Mouse (Mus musculus) limb, embryonic 14.5 days (tissue): ENCODE measurements at regions not wholly inside any gene's neighbourhood (a gene's known extent, or its start where the extent isn't known, plus 50 kb on each side); places are given as distances from the start of the nearest gene placed in this dataset.

Experiments
- ATAC-seq: fragments of 200-750 bp; cut with Nextera tagmentation; 2 replicates; pipeline ENCODE4 v1.8.0; 2017; ENCODE audit warnings: low read depth, moderate number of reproducible peaks, moderate TSS enrichment; ENCODE audit not compliant: low FRiP score
- DNase-seq: peaks from one replicate; pipeline ENCODE4 v3.0.0-alpha.2; 2015; ENCODE audit warnings: low spot score
- H3K27ac ChIP-seq: fragments of 300-500 bp; sonication (generic); replicated peaks from 2 replicates; pipeline ENCODE4 v1.5.1; 2014; ENCODE audit warnings: low read depth, mild to moderate bottlenecking, low read length, moderate library complexity, mixed read lengths
- H3K27me3 ChIP-seq: fragments of 300-500 bp; sonication (generic); 2 replicates; pipeline ENCODE4 v1.6.1; 2014; ENCODE audit warnings: low read length, mixed read lengths; ENCODE audit not compliant: control insufficient read depth, insufficient read depth
- H3K36me3 ChIP-seq: fragments of 300-500 bp; sonication (generic); 2 replicates; pipeline ENCODE4 v1.6.1; 2014; ENCODE audit warnings: mild to moderate bottlenecking, low read length, moderate library complexity, mixed read lengths; ENCODE audit not compliant: control insufficient read depth, insufficient read depth
- H3K4me1 ChIP-seq: fragments of 300-500 bp; sonication (generic); 2 replicates; pipeline ENCODE4 v1.6.1; 2014; ENCODE audit warnings: antibody characterized with exemption, low read length, mixed read lengths; ENCODE audit not compliant: control insufficient read depth, insufficient read depth
- H3K4me2 ChIP-seq: fragments of 300-500 bp; sonication (generic); replicated peaks from 2 replicates; pipeline ENCODE4 v1.6.1; 2014; ENCODE audit warnings: low read depth, mild to moderate bottlenecking, low read length, moderate library complexity; ENCODE audit not compliant: severe bottlenecking
- H3K4me3 ChIP-seq: fragments of 300-500 bp; sonication (generic); replicated peaks from 2 replicates; pipeline ENCODE4 v1.5.1; 2014; ENCODE audit warnings: low read length
- H3K9ac ChIP-seq: fragments of 300-500 bp; sonication (generic); 2 replicates; pipeline ENCODE4 v1.6.1; 2014; ENCODE audit warnings: mild to moderate bottlenecking, low read depth, low read length, moderate library complexity; ENCODE audit not compliant: severe bottlenecking
- H3K9me3 ChIP-seq: fragments of 300-500 bp; sonication (generic); 2 replicates; pipeline ENCODE4 v1.6.1; 2016; ENCODE audit warnings: low read length; ENCODE audit not compliant: control insufficient read depth
- POLR2A ChIP-seq: fragments of 200-500 bp; IDR thresholded peaks from 2 replicates; pipeline ENCODE4 v1.8.0; 2012; ENCODE audit warnings: inconsistent platforms, mild to moderate bottlenecking, moderate library complexity, borderline replicate concordance; ENCODE audit not compliant: insufficient read depth, insufficient read length; ENCODE audit errors: extremely low read depth
- whole genome bisulfite sequencing: fragments of 180-500 bp; shearing (Covaris S2); extraction: QIAGEN DNeasy Blood & Tissue Kit; methylation state at CpG from one replicate; pipeline ENCODE4 v1.1.7; 2014; 5-methylcytosine and 5-hydroxymethylcytosine counted together

GRCm38 (mm10) chr1:190403335-190403734, 232.8 kb upstream of the Prox1 start:
- Histone ChIP-seq H3K9ac (no peak overlapping the region), H3K27me3 (no peaks in the 10 kb centered on the region), H3K4me1 (no peaks in the 10 kb centered on the region), H3K27ac (no peak overlapping the region), H3K4me2 (no peak overlapping the region), H3K4me3 (no peak overlapping the region), H3K36me3 (no peaks in the 10 kb centered on the region), H3K9me3 (no peaks in the 10 kb centered on the region)
- no peak for ATAC-seq
- no peak for DNase-seq
- TF ChIP-seq POLR2A: no peak
- 57% methylated on average over 12 of the region's 12 CpGs for WGBS

- ATAC-seq: no peak
- Histone ChIP-seq H3K36me3 (no peaks in the 10 kb centered on the region), H3K4me1 (no peaks in the 10 kb centered on the region), H3K9ac (no peak overlapping the region), H3K4me3 (no peak overlapping the region), H3K27ac (no peak overlapping the region), H3K27me3 (no peaks in the 10 kb centered on the region), H3K4me2 (no peak overlapping the region), H3K9me3 (no peaks in the 10 kb centered on the region)
- no peak for TF ChIP-seq POLR2A
- DNase-seq: no peak
- WGBS: 42% methylated on average over 6 of the region's 6 CpGs
Observed at GRCm38 (mm10) chr1:190398308-190398707, 227.8 kb upstream of the Prox1 start.

- WGBS: 49% methylated on average over 2 of the region's 2 CpGs
- no peak overlapping the region for H3K27ac ChIP-seq
- ATAC-seq: no peak
- no peak for TF ChIP-seq POLR2A
- H3K27me3 ChIP-seq: no peaks in the 10 kb centered on the region
- no peak overlapping the region for H3K4me3 ChIP-seq
- H3K36me3 ChIP-seq: no peaks in the 10 kb centered on the region
- H3K4me1 ChIP-seq: no peaks in the 10 kb centered on the region
- no peaks in the 10 kb centered on the region for H3K9me3 ChIP-seq
- H3K4me2 ChIP-seq: no peak overlapping the region
- H3K9ac ChIP-seq: no peak overlapping the region
- DNase-seq: no peak
Observed at GRCm38 (mm10) chr1:190397811-190398210, 227.3 kb upstream of the Prox1 start.

- no peaks in the 10 kb centered on the region for H3K27me3 ChIP-seq
- H3K9ac ChIP-seq: no peak overlapping the region
- no peak for TF ChIP-seq POLR2A
- no peaks in the 10 kb centered on the region for H3K4me1 ChIP-seq
- no peak overlapping the region for H3K27ac ChIP-seq
- H3K4me3 ChIP-seq: no peak overlapping the region
- no peak for DNase-seq
- H3K4me2 ChIP-seq: no peak overlapping the region
- H3K9me3 ChIP-seq: no peaks in the 10 kb centered on the region
- WGBS: 84% methylated on average over 6 of the region's 6 CpGs
- ATAC-seq: no peak
- no peaks in the 10 kb centered on the region for H3K36me3 ChIP-seq
Observed at GRCm38 (mm10) chr1:190393061-190393460, 222.5 kb upstream of the Prox1 start.

GRCm38 (mm10) chr1:190388853-190389252, 218.3 kb upstream of the Prox1 start:
- Histone ChIP-seq H3K36me3 (no peaks in the 10 kb centered on the region), H3K9ac (no peak overlapping the region), H3K9me3 (no peaks in the 10 kb centered on the region), H3K4me2 (no peak overlapping the region), H3K4me1 (no peaks in the 10 kb centered on the region), H3K4me3 (no peak overlapping the region), H3K27me3 (no peaks in the 10 kb centered on the region), H3K27ac (no peak overlapping the region)
- TF ChIP-seq POLR2A: no peak
- WGBS: 85% methylated on average over 4 of the region's 4 CpGs
- ATAC-seq: no peak
- DNase-seq: no peak

- no peak overlapping the region for H3K4me3 ChIP-seq
- no peak for TF ChIP-seq POLR2A
- DNase-seq: no peak
- H3K9ac ChIP-seq: no peak overlapping the region
- 0 out of 2 replicates have a peak, but pooled peaks cover 8% of the 10 kb centered on the region for H3K27me3 ChIP-seq
- WGBS: 81% methylated on average over 12 of the region's 12 CpGs
- H3K9me3 ChIP-seq: no peaks in the 10 kb centered on the region
- no peaks in the 10 kb centered on the region for H3K4me1 ChIP-seq
- ATAC-seq: no peak
- no peak overlapping the region for H3K4me2 ChIP-seq
- H3K27ac ChIP-seq: no peak overlapping the region
- H3K36me3 ChIP-seq: no peaks in the 10 kb centered on the region
Observed at GRCm38 (mm10) chr1:190384555-190384954, 214.0 kb upstream of the Prox1 start.
